Mouse (Mus musculus) heart, adult 2 months (tissue): ENCODE measurements around the gene Gm7534. TPM values are rescaled to one million over a fixed set of nuclear protein-coding genes. Genes with fewer than 3 reads are reported as not detected.
"Not testable (repeated sequence)": the region's sequence is repeated elsewhere in the genome, so short reads cannot be mapped to it uniquely, and the experiment has no call there.

ENCODE experiments used
- DNase-seq, 2 experiments: peaks; one replicate each; pipeline ENCODE4 v3.0.0; 2021
- H3K27ac ChIP-seq: fragments of 200-600 bp; 2 replicates; pipeline ENCODE4 v1.8.1; 2022
- H3K27me3 ChIP-seq: fragments of 200-500 bp; 2 replicates; pipeline ENCODE4 v1.6.1; 2012; ENCODE audit warnings: mild to moderate bottlenecking, low read length, inconsistent platforms, mixed read lengths; ENCODE audit not compliant: control insufficient read depth, insufficient read depth
- H3K36me3 ChIP-seq: fragments of 200-500 bp; 2 replicates; pipeline ENCODE4 v1.6.1; 2012; ENCODE audit warnings: low read length, inconsistent platforms; ENCODE audit not compliant: control insufficient read depth, insufficient read depth
- H3K4me1 ChIP-seq: fragments of 200-500 bp; 2 replicates; pipeline ENCODE4 v1.6.1; 2011; ENCODE audit warnings: low read length; ENCODE audit not compliant: control insufficient read depth, insufficient read depth
- H3K4me3 ChIP-seq: fragments of 200-600 bp; 2 replicates; pipeline ENCODE4 v1.8.1; 2022
- H3K79me2 ChIP-seq: fragments of 200-500 bp; replicated peaks from 2 replicates; pipeline ENCODE4 v1.6.1; 2012; ENCODE audit warnings: mild to moderate bottlenecking, inconsistent platforms, low read length, moderate library complexity, mixed read lengths; ENCODE audit not compliant: control insufficient read depth, insufficient read depth
- H3K9ac ChIP-seq: fragments of 200-500 bp; 2 replicates; pipeline ENCODE4 v1.6.1; 2012; ENCODE audit warnings: low read depth, mild to moderate bottlenecking, control low read depth, inconsistent platforms, low read length, mixed read lengths
- CTCF ChIP-seq: fragments of 200-600 bp; IDR thresholded peaks from 2 replicates; pipeline ENCODE4 v1.8.1; 2022; ENCODE audit warnings: antibody characterized with exemption, mild to moderate bottlenecking, moderate library complexity
- EP300 ChIP-seq: fragments of 200-500 bp; IDR thresholded peaks from 2 replicates; pipeline ENCODE4 v1.6.1; 2011; ENCODE audit warnings: low read depth, low read length, control low read depth; ENCODE audit not compliant: insufficient read depth
- POLR2A ChIP-seq: fragments of 200-500 bp; IDR thresholded peaks from 2 replicates; pipeline ENCODE4 v1.6.1; 2011; ENCODE audit warnings: mild to moderate bottlenecking, low read depth, low read length, control low read depth; ENCODE audit not compliant: insufficient read depth
- WGBS: fragments of 180-500 bp; shearing (Covaris S2); methylation state at CpG from one replicate; pipeline ENCODE4 v1.1.7; 2018; 5-methylcytosine and 5-hydroxymethylcytosine counted together
- intact Hi-C: fragments of 180-260 bp; cut with DNase I; formaldehyde crosslinking; loops from one replicate; pipeline ENCODE4 v1.15.1; 2025
- polyA plus RNA-seq: library from polyadenylated mRNA; depleted of rRNA; stranded (reverse); fragments of >200 nt; gene quantifications from 2 replicates; pipeline ENCODE4 v1.2.3, GENCODE M21; 2012
- total RNA-seq, 2 experiments: library from RNA; stranded (reverse); gene quantifications; 2 replicates each; pipeline ENCODE4 v1.2.3; 2021

Gene Gm7534
- total and polyA plus RNA-seq, 3 experiments = not detected

GRCm38 (mm10) chr4:134164591-134164990 lies 38.2 kb downstream of the Gm7534 start:
- H3K4me3 ChIP-seq = no peak overlapping the region
- no peak for TF ChIP-seq POLR2A
- no peak for TF ChIP-seq EP300
- TF ChIP-seq CTCF = no peak
- WGBS = 90% methylated on average over 6 of the region's 6 CpGs
- no peaks in the 10 kb centered on the region; the same call in 1 of the 2 replicates for H3K79me2 ChIP-seq
- no peaks in the 10 kb centered on the region for H3K27me3 ChIP-seq
- intact Hi-C loops = no loop called here
- H3K36me3 ChIP-seq = peaks cover 11% of the 10 kb centered on the region
- no peak overlapping the region for H3K9ac ChIP-seq
- peak overlapping the region; percentile 41 for H3K27ac ChIP-seq
- H3K4me1 ChIP-seq = 0 out of 2 replicates have a peak, but pooled peaks cover 1% of the 10 kb centered on the region
- DNase-seq = no peak

DNA sequence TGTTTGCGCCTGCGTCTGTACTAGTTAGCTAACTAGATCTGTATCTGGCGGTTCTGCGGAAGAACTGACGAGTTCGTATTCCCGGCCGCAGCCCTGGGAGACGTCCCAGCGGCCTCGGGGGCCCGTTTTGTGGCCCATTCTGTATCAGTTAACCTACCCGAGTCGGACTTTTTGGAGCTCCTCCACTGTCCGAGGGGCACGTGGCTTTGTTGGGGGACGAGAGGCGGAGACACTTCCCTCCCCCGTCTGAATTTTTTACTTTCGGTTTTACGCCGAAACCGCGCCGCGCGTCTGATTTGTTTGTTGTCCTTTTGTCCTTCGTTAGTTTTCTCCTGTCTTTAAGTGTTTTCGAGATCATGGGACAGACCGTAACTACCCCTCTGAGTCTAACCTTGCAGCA lies 42.7 kb downstream of the Gm7534 start:
- H3K27ac ChIP-seq = peak overlapping the region; percentile 65
- intact Hi-C loops = loop anchor here (2.0 kb wide), 1 partner anchor 31 kb away; the partner anchor contains the start of gene Sh3bgrl3
- H3K79me2 ChIP-seq, H3K27me3 ChIP-seq, H3K4me1 ChIP-seq, H3K36me3 ChIP-seq: not testable (repeated sequence)
- 9% methylated on average over 30 of the region's 30 CpGs for WGBS
- TF ChIP-seq POLR2A = peak; percentile 25; the same call in 1 of the 2 replicates
- peak overlapping the region; percentile 43 for H3K4me3 ChIP-seq
- peak overlapping the region; percentile 84 for H3K9ac ChIP-seq
- peak; percentile 65 for DNase-seq

GRCm38 (mm10) chr4:134158774-134159173 lies 44.0 kb downstream of the Gm7534 start:
- Histone ChIP-seq H3K27ac (no peak overlapping the region), H3K9ac (no peak overlapping the region; the same call in 1 of the 2 replicates), H3K4me1 (peaks cover 2% of the 10 kb centered on the region), H3K36me3 (peaks cover 4% of the 10 kb centered on the region; the same call in 1 of the 2 replicates), H3K27me3 (no peaks in the 10 kb centered on the region), H3K79me2 (no peaks in the 10 kb centered on the region), H3K4me3 (no peak overlapping the region)
- DNase-seq = no peak
- TF ChIP-seq EP300 (no peak), POLR2A (no peak), CTCF (no peak)
- intact Hi-C loops = no loop called here
- 78% methylated on average over 6 of the region's 6 CpGs for WGBS

- TF ChIP-seq CTCF (no peak), POLR2A (no peak), EP300 (no peak)
- Histone ChIP-seq H3K27me3 (no peaks in the 10 kb centered on the region), H3K27ac (peak overlapping the region; percentile 84), H3K4me3 (no peak overlapping the region), H3K4me1 (peaks cover 2% of the 10 kb centered on the region), H3K36me3 (peaks cover 17% of the 10 kb centered on the region), H3K9ac (no peak overlapping the region), H3K79me2 (no peaks in the 10 kb centered on the region)
- 79% methylated on average over 2 of the region's 2 CpGs for WGBS
- DNase-seq = no peak
- intact Hi-C loops = no loop called here
These were observed 45.2 kb downstream of the Gm7534 start for GRCm38 (mm10) chr4:134157558-134157957.

GRCm38 (mm10) chr4:134156744-134157143 lies 46.1 kb downstream of the Gm7534 start:
- WGBS = 47% methylated on average over 8 of the region's 8 CpGs
- Histone ChIP-seq H3K27ac (peak overlapping the region; percentile 84), H3K79me2 (no peaks in the 10 kb centered on the region), H3K36me3 (peaks cover 17% of the 10 kb centered on the region), H3K27me3 (no peaks in the 10 kb centered on the region), H3K4me1 (peaks cover 2% of the 10 kb centered on the region), H3K4me3 (peak overlapping the region; percentile 23; the same call in 1 of the 2 replicates), H3K9ac (no peak overlapping the region)
- TF ChIP-seq POLR2A = peak; percentile 91
- TF ChIP-seq EP300 = 0 out of 2 replicates have a peak, but pooled peaks have one; percentile 47
- no peak for TF ChIP-seq CTCF
- intact Hi-C loops = no loop called here
- peak; percentile 50 to 64 for DNase-seq

GRCm38 (mm10) chr4:134155961-134156465 lies 46.8 kb downstream of the Gm7534 start:
- intact Hi-C loops = no loop called here
- DNase-seq = peak; percentile 26 to 33
- WGBS = 73% methylated on average over 10 of the region's 10 CpGs
- H3K4me1 ChIP-seq = peaks cover 2% of the 10 kb centered on the region
- peaks cover 17% of the 10 kb centered on the region for H3K36me3 ChIP-seq
- no peaks in the 10 kb centered on the region for H3K27me3 ChIP-seq
- no peaks in the 10 kb centered on the region for H3K79me2 ChIP-seq
- no peak for TF ChIP-seq EP300
- no peak for TF ChIP-seq POLR2A
- no peak for TF ChIP-seq CTCF
- peak overlapping the region; percentile 39; the same call in 1 of the 2 replicates for H3K9ac ChIP-seq
- H3K27ac ChIP-seq = peak overlapping the region; percentile 84
- H3K4me3 ChIP-seq = no peak overlapping the region
